Mouse (Mus musculus): ENCODE results near the gene Stx8. TPM values are rescaled to one million over a fixed set of nuclear protein-coding genes. Genes with fewer than 3 reads are reported as not detected.

Stx8 gene
- polyA plus RNA-seq, 1 experiment from 2014 or later, result 64.1 TPM

DNA sequence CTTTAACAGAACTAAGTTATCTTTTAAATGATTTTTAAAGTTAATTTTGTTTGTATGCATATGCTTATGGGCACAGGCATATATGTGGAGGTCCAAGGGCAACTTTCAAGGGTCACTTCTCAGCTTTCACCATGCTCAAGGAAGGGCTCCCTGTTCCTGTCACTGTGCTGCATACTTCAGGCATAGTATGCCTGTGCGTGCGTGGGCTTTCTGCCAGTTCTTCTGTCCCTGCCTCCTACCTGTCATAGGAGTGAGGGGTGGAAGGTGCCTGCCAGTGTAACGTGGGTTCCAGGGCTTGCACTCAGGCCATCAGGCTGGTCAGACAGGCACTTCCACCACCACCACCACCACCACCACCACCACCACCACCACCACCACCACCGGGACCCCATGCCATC is 206.7 kb downstream of the Stx8 start:
- no peak for ATAC-seq

DNA sequence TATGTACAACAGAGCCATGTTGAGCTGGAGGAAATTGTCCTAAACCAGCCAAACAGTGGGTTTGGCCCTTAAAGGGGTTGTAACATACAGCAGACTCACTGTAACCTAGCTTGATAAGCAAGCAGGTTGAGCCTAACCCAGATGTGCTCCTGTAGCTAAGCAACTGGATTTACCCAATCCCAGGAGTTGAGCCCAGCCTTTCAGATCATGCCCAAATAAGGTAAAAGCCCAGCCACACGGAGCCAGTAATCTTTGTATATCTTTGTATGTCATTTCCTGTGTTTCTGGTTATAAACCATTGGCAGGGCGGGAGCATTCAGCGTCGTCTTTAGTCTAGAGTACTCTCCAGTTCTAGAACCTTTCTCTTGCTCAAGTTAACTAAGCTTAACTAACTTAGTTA is 210.6 kb downstream of the Stx8 start:
- H3K27ac ChIP-seq (ENCODE audit: low read length), result no peak overlapping the region
- H3K36me3 ChIP-seq (ENCODE audit: control insufficient read depth, insufficient read depth, low read length), result no peaks in the 10 kb centered on the region
- H3K4me3 ChIP-seq (ENCODE audit: low read depth, low read length), result no peak overlapping the region
- H3K9ac ChIP-seq (ENCODE audit: low read depth, low read length), result no peak overlapping the region
- H3K4me2 ChIP-seq (ENCODE audit: low read length), result no peak overlapping the region
- 76% methylated on average over 4 of the region's 4 CpGs for WGBS
- ATAC-seq, result no peak
- no peaks in the 10 kb centered on the region for H3K9me3 ChIP-seq (replicated peaks; ENCODE audit: control insufficient read depth, low read length, poor library complexity, severe bottlenecking)
- no peaks in the 10 kb centered on the region for H3K27me3 ChIP-seq (ENCODE audit: control insufficient read depth, insufficient read depth, low read depth, low read length)
- no peaks in the 10 kb centered on the region; the same call in 1 of the 2 replicates for H3K4me1 ChIP-seq (ENCODE audit: control insufficient read depth, insufficient read depth, low read length)

More for the DNA sequence above, 206.7 kb downstream of the Stx8 start:
- WGBS, result 69% methylated on average over 2 of the region's 4 CpGs
- no peaks in the 10 kb centered on the region; the same call in 1 of the 2 replicates for H3K4me1 ChIP-seq (ENCODE audit: control insufficient read depth, insufficient read depth, low read length)
- H3K36me3 ChIP-seq (ENCODE audit: control insufficient read depth, insufficient read depth, low read length), result no peaks in the 10 kb centered on the region
- H3K27me3 ChIP-seq (ENCODE audit: control insufficient read depth, insufficient read depth, low read depth, low read length), result no peaks in the 10 kb centered on the region
- H3K9me3 ChIP-seq (replicated peaks; ENCODE audit: control insufficient read depth, low read length, poor library complexity, severe bottlenecking), result no peaks in the 10 kb centered on the region
- H3K4me2 ChIP-seq (ENCODE audit: low read length), result no peak overlapping the region
- H3K9ac ChIP-seq (ENCODE audit: low read depth, low read length), result no peak overlapping the region
- H3K4me3 ChIP-seq (ENCODE audit: low read depth, low read length), result no peak overlapping the region
- no peak overlapping the region for H3K27ac ChIP-seq (ENCODE audit: low read length)

DNA sequence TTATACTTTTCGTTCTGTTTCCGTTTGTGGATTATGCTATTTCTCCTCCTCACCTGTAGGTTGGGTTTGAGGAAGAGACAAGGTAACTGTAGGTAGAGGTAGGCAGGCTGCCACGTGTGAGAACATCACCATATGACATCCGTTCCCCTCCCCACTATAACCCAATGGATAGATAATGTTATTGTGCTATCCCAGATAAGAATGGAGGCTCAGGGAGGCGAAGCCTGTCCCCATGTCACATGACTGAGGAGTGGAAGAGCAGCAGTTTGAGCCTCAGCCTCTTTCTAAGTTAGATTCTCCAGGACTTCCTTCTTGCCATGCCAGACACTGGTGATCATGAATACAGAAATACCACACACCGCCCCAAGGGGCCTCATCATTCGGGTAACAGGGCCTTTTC is 211.4 kb downstream of the Stx8 start:
- H3K9me3 ChIP-seq (replicated peaks; ENCODE audit: control insufficient read depth, low read length, poor library complexity, severe bottlenecking), result no peaks in the 10 kb centered on the region
- ATAC-seq, result no peak
- WGBS, result 74% methylated on average over 7 of the region's 7 CpGs
- H3K9ac ChIP-seq (ENCODE audit: low read depth, low read length), result no peak overlapping the region
- H3K27ac ChIP-seq (ENCODE audit: low read length), result no peak overlapping the region
- H3K27me3 ChIP-seq (ENCODE audit: control insufficient read depth, insufficient read depth, low read depth, low read length), result no peaks in the 10 kb centered on the region
- H3K4me1 ChIP-seq (ENCODE audit: control insufficient read depth, insufficient read depth, low read length), result no peaks in the 10 kb centered on the region; the same call in 1 of the 2 replicates
- H3K4me3 ChIP-seq (ENCODE audit: low read depth, low read length), result no peak overlapping the region
- H3K4me2 ChIP-seq (ENCODE audit: low read length), result no peak overlapping the region
- no peaks in the 10 kb centered on the region for H3K36me3 ChIP-seq (ENCODE audit: control insufficient read depth, insufficient read depth, low read length)

DNA sequence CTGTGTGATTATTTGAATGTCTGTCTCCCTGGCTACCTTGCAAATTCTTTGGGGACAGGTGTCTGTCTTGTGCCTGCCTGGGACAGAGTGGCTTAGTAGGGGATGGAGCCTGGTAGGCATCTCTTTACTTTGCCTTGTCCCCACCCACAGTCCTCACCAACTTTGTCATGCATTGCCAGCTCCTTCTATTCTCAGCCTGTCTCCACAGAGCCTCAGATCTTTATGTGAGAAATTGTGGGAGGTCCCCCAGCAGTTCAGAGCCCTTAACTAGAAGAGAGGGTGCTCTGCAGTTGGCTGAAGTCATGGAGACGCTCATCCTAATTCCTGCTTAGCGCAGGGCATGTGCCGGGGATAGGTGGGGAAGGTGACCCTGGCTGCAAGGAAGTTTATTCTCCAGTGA is 219.7 kb downstream of the Stx8 start:
- 91% methylated on average over 3 of the region's 3 CpGs for WGBS
- no peak overlapping the region for H3K9ac ChIP-seq (ENCODE audit: low read depth, low read length)
- no peaks in the 10 kb centered on the region for H3K27me3 ChIP-seq (ENCODE audit: control insufficient read depth, insufficient read depth, low read depth, low read length)
- no peak overlapping the region for H3K4me2 ChIP-seq (ENCODE audit: low read length)
- H3K9me3 ChIP-seq (replicated peaks; ENCODE audit: control insufficient read depth, low read length, poor library complexity, severe bottlenecking), result no peaks in the 10 kb centered on the region
- H3K27ac ChIP-seq (ENCODE audit: low read length), result no peak overlapping the region
- no peaks in the 10 kb centered on the region for H3K36me3 ChIP-seq (ENCODE audit: control insufficient read depth, insufficient read depth, low read length)
- no peak for ATAC-seq
- H3K4me1 ChIP-seq (ENCODE audit: control insufficient read depth, insufficient read depth, low read length), result no peaks in the 10 kb centered on the region
- H3K4me3 ChIP-seq (ENCODE audit: low read depth, low read length), result no peak overlapping the region

DNA sequence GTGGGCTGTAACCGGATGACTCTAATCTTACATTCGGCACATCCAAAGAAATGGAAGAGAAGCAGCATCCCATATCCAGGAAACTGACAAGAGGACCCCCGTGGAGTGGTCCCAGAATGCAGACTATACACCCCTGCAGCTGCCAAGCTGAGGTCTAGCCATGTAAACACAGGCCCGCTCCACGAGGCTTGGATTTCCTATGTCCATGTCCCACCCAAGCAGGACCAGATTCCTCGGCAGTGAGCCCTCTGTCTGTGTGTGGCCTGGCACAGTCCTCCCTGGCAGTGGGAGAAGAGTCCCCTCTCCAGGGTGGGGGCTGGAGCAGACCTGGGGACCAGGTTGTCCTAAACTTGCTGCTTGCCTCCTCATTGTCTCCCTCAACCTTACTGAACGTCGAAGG is 221.2 kb downstream of the Stx8 start:
- H3K9ac ChIP-seq (ENCODE audit: low read depth, low read length), result no peak overlapping the region
- no peak for ATAC-seq
- WGBS, result 74% methylated on average over 8 of the region's 8 CpGs
- no peak overlapping the region for H3K4me3 ChIP-seq (ENCODE audit: low read depth, low read length)
- H3K27ac ChIP-seq (ENCODE audit: low read length), result no peak overlapping the region
- H3K36me3 ChIP-seq (ENCODE audit: control insufficient read depth, insufficient read depth, low read length), result no peaks in the 10 kb centered on the region
- H3K9me3 ChIP-seq (replicated peaks; ENCODE audit: control insufficient read depth, low read length, poor library complexity, severe bottlenecking), result no peaks in the 10 kb centered on the region
- H3K4me1 ChIP-seq (ENCODE audit: control insufficient read depth, insufficient read depth, low read length), result no peaks in the 10 kb centered on the region
- no peak overlapping the region for H3K4me2 ChIP-seq (ENCODE audit: low read length)
- H3K27me3 ChIP-seq (ENCODE audit: control insufficient read depth, insufficient read depth, low read depth, low read length), result no peaks in the 10 kb centered on the region

DNA sequence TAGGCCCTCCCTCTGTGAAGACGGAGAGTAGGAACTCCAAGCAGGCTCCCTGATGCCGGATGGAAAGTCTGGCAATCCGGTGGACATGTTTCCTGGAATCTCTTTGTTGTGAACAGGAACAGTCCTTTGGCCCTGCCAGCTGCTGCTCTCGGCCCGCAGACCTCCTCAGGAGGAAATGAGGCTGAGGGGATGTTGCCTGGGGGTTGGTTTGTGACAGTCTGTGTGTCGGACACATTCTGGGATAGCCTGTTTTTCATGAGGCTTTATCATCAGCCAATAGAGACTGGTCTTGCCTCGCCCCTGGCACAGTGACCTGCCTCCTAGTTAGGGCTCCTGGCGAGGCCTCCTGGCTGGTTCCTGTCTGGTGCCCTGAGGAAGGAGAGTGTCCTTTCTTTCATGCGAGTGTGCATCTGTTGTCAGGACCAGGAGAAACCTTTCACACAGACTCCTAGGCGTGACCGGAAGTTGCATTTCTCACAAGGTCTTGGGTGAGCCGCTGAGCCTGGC is 222.8 kb downstream of the Stx8 start:
- ATAC-seq, result no peak
- no peak overlapping the region for H3K4me2 ChIP-seq (ENCODE audit: low read length)
- H3K4me1 ChIP-seq (ENCODE audit: control insufficient read depth, insufficient read depth, low read length), result no peaks in the 10 kb centered on the region
- WGBS, result 78% methylated on average over 12 of the region's 12 CpGs
- H3K27ac ChIP-seq (ENCODE audit: low read length), result peak overlapping the region; percentile 11; the same call in 1 of the 2 replicates
- H3K27me3 ChIP-seq (ENCODE audit: control insufficient read depth, insufficient read depth, low read depth, low read length), result no peaks in the 10 kb centered on the region
- H3K9ac ChIP-seq (ENCODE audit: low read depth, low read length), result no peak overlapping the region
- no peaks in the 10 kb centered on the region for H3K36me3 ChIP-seq (ENCODE audit: control insufficient read depth, insufficient read depth, low read length)
- no peak overlapping the region for H3K4me3 ChIP-seq (ENCODE audit: low read depth, low read length)
- no peaks in the 10 kb centered on the region for H3K9me3 ChIP-seq (replicated peaks; ENCODE audit: control insufficient read depth, low read length, poor library complexity, severe bottlenecking)

DNA sequence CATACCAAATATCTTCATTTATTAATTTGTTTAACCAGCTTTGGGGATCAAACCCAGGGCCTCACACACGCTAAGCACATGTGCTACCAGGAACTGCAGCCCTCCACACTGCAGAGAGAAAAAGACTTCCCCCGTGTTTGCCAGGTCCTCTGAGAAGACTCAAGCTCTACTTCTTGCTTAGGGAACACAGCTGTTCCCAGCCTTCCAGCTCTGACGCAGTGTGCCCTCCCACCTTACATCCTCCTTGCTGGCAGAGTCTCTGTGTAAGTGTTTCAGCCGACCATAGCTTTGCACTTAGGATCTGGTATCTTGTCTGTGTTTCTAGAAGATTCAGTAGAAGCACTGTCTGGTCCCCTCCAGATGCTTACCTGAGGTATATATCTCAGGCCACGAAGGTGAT is 224.9 kb downstream of the Stx8 start:
- no peaks in the 10 kb centered on the region for H3K9me3 ChIP-seq (replicated peaks; ENCODE audit: control insufficient read depth, low read length, poor library complexity, severe bottlenecking)
- no peak overlapping the region for H3K9ac ChIP-seq (ENCODE audit: low read depth, low read length)
- no peak overlapping the region for H3K4me3 ChIP-seq (ENCODE audit: low read depth, low read length)
- H3K4me2 ChIP-seq (ENCODE audit: low read length), result no peak overlapping the region
- no peaks in the 10 kb centered on the region for H3K36me3 ChIP-seq (ENCODE audit: control insufficient read depth, insufficient read depth, low read length)
- no peak overlapping the region for H3K27ac ChIP-seq (ENCODE audit: low read length)
- peaks cover 4% of the 10 kb centered on the region; the same call in 1 of the 2 replicates for H3K4me1 ChIP-seq (ENCODE audit: control insufficient read depth, insufficient read depth, low read length)
- H3K27me3 ChIP-seq (ENCODE audit: control insufficient read depth, insufficient read depth, low read depth, low read length), result no peaks in the 10 kb centered on the region
- WGBS, result 86% methylated on average over 5 of the region's 5 CpGs
- ATAC-seq, result no peak

DNA sequence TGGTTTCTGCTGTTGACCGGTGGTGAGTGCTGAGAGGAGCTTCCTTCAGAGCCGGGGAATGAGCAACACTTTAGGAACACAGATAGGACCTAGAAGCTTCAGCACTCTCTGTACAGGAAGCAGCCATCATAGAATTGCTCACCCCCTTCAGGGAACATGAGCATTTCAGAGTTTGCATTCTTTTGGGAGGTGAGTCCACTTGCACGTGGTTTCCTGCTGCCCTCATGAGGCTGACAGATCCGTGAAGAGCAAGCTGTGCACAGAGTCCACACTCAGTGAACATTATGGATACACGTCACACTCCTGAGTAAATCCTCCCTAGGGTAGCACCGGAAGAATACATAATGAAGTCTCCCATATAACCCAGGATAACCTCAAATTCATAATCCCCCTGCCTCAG is 229.2 kb downstream of the Stx8 start:
- no peaks in the 10 kb centered on the region for H3K27me3 ChIP-seq (ENCODE audit: control insufficient read depth, insufficient read depth, low read depth, low read length)
- peaks cover 8% of the 10 kb centered on the region; the same call in 1 of the 2 replicates for H3K4me1 ChIP-seq (ENCODE audit: control insufficient read depth, insufficient read depth, low read length)
- H3K9ac ChIP-seq (ENCODE audit: low read depth, low read length), result no peak overlapping the region
- 67% methylated on average over 6 of the region's 6 CpGs for WGBS
- H3K27ac ChIP-seq (ENCODE audit: low read length), result no peak overlapping the region
- no peak overlapping the region for H3K4me3 ChIP-seq (ENCODE audit: low read depth, low read length)
- no peaks in the 10 kb centered on the region for H3K36me3 ChIP-seq (ENCODE audit: control insufficient read depth, insufficient read depth, low read length)
- no peaks in the 10 kb centered on the region for H3K9me3 ChIP-seq (replicated peaks; ENCODE audit: control insufficient read depth, low read length, poor library complexity, severe bottlenecking)
- no peak for ATAC-seq
- no peak overlapping the region for H3K4me2 ChIP-seq (ENCODE audit: low read length)

DNA sequence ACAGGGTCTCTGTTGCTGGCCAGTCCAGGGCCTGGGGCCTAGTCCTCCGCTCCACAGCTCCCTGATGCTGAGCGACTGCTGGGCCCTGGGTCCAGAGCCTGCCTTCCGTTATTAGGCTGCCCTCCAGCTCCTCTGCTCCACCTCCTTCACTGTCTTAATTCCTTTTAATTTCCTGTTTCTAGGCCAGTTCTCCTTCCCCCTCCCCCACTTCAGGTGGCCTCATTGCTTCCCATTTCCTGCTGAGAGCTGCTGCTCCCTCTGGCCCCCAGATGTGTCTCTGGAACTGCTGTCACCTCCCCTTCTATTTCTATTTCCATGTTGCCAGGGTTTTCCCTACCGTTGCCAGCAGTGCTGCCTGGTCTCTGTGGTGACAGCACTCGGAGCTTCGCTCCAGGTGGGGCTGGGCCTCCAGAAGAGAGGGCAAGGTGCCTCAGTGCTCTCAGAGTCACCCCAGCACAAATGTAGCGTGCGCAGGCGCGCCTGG is 229.7 kb downstream of the Stx8 start:
- H3K9ac ChIP-seq (ENCODE audit: low read depth, low read length), result no peak overlapping the region
- no peak overlapping the region for H3K27ac ChIP-seq (ENCODE audit: low read length)
- no peak for ATAC-seq
- no peak overlapping the region for H3K4me3 ChIP-seq (ENCODE audit: low read depth, low read length)
- no peaks in the 10 kb centered on the region for H3K36me3 ChIP-seq (ENCODE audit: control insufficient read depth, insufficient read depth, low read length)
- no peaks in the 10 kb centered on the region for H3K27me3 ChIP-seq (ENCODE audit: control insufficient read depth, insufficient read depth, low read depth, low read length)
- 64% methylated on average over 10 of the region's 10 CpGs for WGBS
- no peaks in the 10 kb centered on the region for H3K9me3 ChIP-seq (replicated peaks; ENCODE audit: control insufficient read depth, low read length, poor library complexity, severe bottlenecking)
- no peak overlapping the region for H3K4me2 ChIP-seq (ENCODE audit: low read length)
- H3K4me1 ChIP-seq (ENCODE audit: control insufficient read depth, insufficient read depth, low read length), result peaks cover 8% of the 10 kb centered on the region; the same call in 1 of the 2 replicates
